Mouse (Mus musculus) heart, postnatal 0 days (tissue): ENCODE data around the gene Gm21992.

ENCODE experiments used
- CTCF ChIP-seq: IDR thresholded peaks from 2 replicates; pipeline ENCODE4 v1.5.1; 2016; ENCODE audit warnings: antibody characterized with exemption, control low read depth, low read depth
- EP300 ChIP-seq: IDR thresholded peaks from 2 replicates; pipeline ENCODE4 v1.6.1; 2016; ENCODE audit warnings: antibody characterized with exemption, low read depth

DNA sequence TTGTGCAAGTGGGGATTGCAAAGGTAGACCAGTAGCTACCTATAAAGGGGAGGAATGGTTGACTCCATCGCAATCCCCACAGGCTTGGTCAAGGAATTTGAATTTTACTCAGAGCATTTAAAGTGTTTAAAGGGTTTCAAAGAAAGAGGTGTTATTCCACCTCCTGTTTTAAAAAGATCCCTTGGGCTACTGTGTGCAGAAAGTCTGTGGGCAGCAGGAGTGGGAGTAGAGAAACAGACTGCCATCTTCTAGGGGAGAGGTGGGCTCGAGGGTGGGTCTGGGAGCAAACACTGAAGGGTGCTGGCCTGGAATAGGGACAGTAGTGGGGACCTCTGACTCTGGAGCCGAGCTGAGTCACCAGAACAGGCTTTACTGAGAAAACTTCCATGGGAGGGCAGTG is 78.4 kb downstream of the Gm21992 start:
- TF ChIP-seq CTCF (no peak), EP300 (no peak)
